Mouse (Mus musculus): ENCODE results near the gene Gabra3. TPM values are rescaled to one million over a fixed set of nuclear protein-coding genes. Genes with fewer than 3 reads are reported as not detected.

Gabra3 gene
- total RNA-seq (2015): not detected in 2 replicates
- total RNA-seq (2017): not detected in 2 replicates

DNA sequence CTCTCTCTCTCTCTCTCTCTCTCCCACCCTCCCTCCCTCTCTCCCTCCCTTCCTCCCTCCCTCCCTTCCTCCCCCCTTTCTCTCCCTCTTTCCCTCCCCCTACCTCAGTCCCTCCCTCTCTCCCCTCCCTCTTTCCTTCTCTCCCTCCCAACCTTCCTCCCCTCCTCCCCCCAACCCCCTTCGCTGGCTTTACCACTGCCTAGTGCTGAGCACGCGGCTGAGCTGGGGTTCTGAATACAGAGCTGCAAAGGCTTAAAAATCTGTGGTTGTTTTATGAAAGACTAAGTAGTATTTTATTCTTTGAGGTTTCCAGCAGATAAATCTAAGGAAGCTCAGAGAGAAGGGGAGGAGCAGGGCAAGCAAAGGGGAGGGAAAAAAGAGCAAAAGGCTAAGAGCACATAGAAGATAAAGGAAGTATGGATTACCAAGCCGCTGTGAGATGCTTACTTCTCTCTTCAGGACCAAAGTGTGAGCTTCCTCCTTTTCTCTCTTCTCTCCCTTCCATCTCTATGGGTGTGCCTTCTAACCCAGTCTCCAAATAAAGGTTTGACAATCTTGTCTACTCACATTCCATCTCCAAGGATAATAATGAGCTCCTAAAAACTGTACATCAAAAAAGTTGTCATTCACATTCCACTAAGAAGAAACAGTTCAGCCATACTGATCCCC is at the start of gene Gabra3:
Gene Gabra3, minus strand, starts transcription at position 619 of the 669 bp plus-strand sequence.
- ATAC-seq (ENCODE audit: poor library complexity, severe bottlenecking): no peak

DNA sequence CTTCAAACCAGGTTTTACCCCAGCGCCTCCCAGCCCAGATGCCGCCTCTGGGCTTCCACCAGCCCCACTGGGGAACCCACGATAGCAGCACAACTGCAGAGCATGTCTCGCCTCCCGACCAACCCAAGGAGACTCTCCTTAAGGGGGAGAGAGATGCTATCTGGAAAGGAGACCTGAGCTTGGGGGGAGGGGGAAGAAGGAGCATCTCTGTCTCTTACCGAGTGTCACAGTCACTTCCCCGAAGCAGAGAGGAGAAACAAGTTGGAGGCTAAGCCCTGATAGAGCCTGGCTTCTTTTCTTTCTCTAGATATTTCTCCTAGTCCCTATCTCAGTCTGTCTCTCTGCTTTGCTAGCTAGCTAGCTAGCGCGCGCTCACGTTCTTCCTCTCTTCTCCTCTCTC is 859 bp downstream of the Gabra3 start:
- no peak for ATAC-seq (ENCODE audit: poor library complexity, severe bottlenecking)

DNA sequence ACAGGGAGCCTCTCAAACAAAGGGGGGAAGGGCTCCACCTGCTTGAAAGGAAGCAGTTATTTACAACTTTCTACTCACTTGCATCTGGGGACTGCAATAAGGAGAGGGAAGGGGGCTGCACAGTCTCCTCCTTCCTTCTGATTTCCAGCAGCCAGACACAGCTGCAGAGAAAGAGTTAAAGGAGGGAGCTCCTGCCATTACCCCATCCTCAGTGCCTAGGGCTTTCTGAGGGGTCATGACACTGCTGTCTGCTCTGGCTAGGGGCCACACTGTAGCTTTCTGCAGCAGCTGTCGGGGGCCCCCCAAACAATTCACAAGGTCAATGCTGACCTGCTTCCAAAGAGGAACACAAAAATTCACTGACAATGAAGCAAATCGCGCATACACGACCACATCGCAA is 1.3 kb downstream of the Gabra3 start:
- no peak for ATAC-seq (ENCODE audit: poor library complexity, severe bottlenecking)

DNA sequence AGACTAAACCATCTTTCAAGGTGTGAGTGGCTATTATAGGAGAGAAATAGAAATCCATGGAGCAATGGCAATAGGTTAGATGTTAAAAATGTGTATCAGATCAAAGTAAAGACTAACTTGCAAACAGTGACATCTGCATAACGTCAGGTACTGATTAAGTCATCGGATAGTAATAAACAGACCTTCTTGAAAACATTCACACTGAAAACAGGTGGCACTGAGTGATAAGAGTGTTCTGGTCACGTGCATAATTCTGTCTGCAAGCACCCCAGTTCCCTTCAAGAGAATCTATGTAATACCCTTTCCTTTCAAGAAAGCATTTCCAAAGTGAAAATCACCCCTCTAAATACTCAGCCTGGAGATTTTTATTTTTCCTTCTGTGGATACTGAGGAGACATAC is 6.0 kb downstream of the Gabra3 start:
- no peak for ATAC-seq (ENCODE audit: poor library complexity, severe bottlenecking)

DNA sequence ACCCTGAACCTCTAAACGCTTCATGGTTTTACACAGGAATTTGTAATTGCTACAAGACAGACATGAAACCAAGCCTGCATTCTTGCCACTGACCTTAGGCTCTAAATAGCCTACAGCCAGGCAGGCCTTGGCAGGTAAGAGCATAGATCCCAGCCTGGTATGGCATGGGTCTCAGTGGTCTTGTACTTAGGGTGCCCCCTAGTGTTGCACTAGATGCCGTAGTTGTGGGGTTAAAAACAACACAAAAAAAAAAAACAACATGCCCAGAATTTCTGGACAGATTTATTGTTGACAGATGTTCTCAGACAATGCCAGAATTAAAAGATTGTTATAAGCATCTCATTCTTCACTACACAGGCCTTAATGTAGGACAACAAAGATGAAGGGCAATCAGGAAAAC is 12.0 kb downstream of the Gabra3 start:
- ATAC-seq (ENCODE audit: poor library complexity, severe bottlenecking): no peak

DNA sequence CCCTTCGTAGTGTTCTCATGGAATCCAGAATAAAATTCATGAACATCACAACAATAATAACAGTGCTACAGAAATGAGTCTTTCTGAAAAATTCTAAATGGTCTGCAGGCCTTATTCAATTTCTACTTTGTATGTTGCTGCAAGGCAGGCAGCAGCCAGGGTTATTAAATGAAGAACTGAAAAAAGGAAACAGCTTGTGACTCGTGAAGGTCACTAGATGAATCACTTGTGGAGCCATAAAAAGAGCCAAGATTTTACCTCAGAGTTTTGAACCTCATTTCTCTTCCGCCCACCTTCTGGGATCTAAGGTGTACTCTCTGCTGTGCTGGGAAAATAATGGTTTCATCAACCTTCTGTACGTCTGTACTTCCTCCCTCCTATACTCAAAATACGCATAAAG is 159.4 kb downstream of the Gabra3 start:
- no peak for ATAC-seq (ENCODE audit: poor library complexity, severe bottlenecking)

DNA sequence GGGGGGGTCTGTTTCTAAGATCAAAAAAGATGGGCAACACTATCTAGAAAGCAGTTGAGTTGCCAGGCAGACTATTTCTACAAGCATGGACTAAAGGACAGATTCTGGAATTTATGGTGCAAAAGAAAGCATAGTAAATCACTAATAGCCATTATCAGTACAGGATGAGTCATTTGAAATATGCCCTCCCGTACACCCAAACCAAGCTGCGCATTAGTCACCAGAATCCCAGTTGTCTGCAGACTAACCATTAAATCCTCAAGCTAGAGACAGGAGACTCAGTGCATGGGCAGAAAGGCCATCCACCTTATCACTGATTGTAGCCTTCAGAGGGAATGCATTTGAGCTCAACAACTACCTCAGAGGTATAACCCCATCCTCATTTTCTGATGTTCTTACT is 166.8 kb downstream of the Gabra3 start:
- ATAC-seq (ENCODE audit: poor library complexity, severe bottlenecking): no peak

DNA sequence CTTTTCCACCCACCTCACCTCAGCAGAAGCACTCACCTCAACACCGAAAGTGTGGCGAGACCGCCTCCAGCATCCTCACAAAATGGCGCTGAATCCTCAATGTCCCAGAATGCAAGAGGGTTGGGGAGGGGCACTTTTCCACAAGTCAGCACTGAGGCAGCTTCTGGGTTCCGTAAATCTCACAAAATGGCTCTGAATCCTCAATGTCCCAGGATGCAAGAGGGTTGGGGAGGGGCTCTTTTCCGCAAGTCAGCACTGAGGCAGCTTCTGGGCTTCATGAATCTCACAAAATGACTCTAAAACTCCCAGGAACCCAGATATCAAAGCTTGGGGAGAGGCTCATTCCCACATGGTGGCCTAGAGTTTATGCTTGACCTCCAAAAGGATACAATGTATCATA is 269.9 kb downstream of the Gabra3 start, which contains the start of gene Magea10:
Gene Magea10, minus strand, starts transcription at position 101 of the 400 bp plus-strand sequence.
- ATAC-seq (ENCODE audit: poor library complexity, severe bottlenecking): no peak

Other genes starting within 250 kb of the Gabra3 start
- not detected in 2 replicates for gene Gabrq, start 168.3 kb upstream of the Gabra3 start, total RNA-seq (2015)
- gene Gabrq, start 168.3 kb upstream of the Gabra3 start, total RNA-seq (2017): not detected in 2 replicates